Mouse (Mus musculus) ES-E14 (cell line): Measurements from ENCODE around the gene Sh2b2.

Experiments
- CHD2 ChIP-seq: IDR thresholded peaks from 2 replicates; pipeline ENCODE4 v1.6.1; 2014; ENCODE audit warnings: mild to moderate bottlenecking, low read depth, low read length, inconsistent platforms
- MAFK ChIP-seq: IDR thresholded peaks from 2 replicates; pipeline ENCODE4 v1.6.1; 2014; ENCODE audit warnings: mild to moderate bottlenecking, low read depth, low read length, inconsistent platforms; ENCODE audit not compliant: insufficient read depth
- ZC3H11A ChIP-seq: IDR thresholded peaks from 2 replicates; pipeline ENCODE4 v1.6.1; 2012; ENCODE audit warnings: low read depth, mild to moderate bottlenecking, inconsistent platforms, low read length, borderline replicate concordance
- ZNF384 ChIP-seq: IDR thresholded peaks from 2 replicates; pipeline ENCODE4 v1.6.1; 2012; ENCODE audit warnings: low read depth, low read length, inconsistent platforms

GRCm38 (mm10) chr5:136245541-136246451, 560 bp downstream of the Sh2b2 start:
- no peak for TF ChIP-seq MAFK
- no peak for TF ChIP-seq CHD2
- TF ChIP-seq ZC3H11A, result no peak
- TF ChIP-seq ZNF384, result no peak
